Mouse (Mus musculus) large intestine, adult 2 months (tissue): Measurements from ENCODE around the gene Uvrag. TPM values are rescaled to one million over a fixed set of nuclear protein-coding genes. Genes with fewer than 3 reads are reported as not detected.

Source experiments
- DNase-seq: peaks from one replicate; pipeline ENCODE4 v3.0.0-alpha.2; 2012; ENCODE audit warnings: low read depth, low spot score
- WGBS: fragments of 180-500 bp; shearing (Covaris S2); methylation state at CpG from one replicate; pipeline ENCODE4 v1.1.7; 2018; 5-methylcytosine and 5-hydroxymethylcytosine counted together
- polyA plus RNA-seq: library from polyadenylated mRNA; depleted of rRNA; stranded (reverse); fragments of >200 nt; gene quantifications from 2 replicates; pipeline ENCODE4 v1.2.3, GENCODE M21; 2012; rRNA removed

Uvrag gene
- polyA plus RNA-seq, 1 experiment, result 5.0 TPM

- 39% methylated on average over 3 of the region's 3 CpGs for WGBS
- no peak for DNase-seq
Observed at GRCm38 (mm10) chr7:98841802-98842201, 299.1 kb downstream of the Uvrag start.

GRCm38 (mm10) chr7:98840771-98841170 lies 300.2 kb downstream of the Uvrag start:
- WGBS, result 57% methylated on average over 3 of the region's 3 CpGs
- no peak for DNase-seq

- no peak for DNase-seq
- WGBS, result 25% methylated on average over 12 of the region's 12 CpGs
Observed at GRCm38 (mm10) chr7:98839312-98839711, 301.6 kb downstream of the Uvrag start.

- DNase-seq, result no peak
- whole genome bisulfite sequencing, result under 1% methylated on average over 48 of the region's 48 CpGs
Observed at GRCm38 (mm10) chr7:98838729-98839141, 302.2 kb downstream of the Uvrag start.

- under 1% methylated on average over 17 of the region's 17 CpGs for WGBS
- peak; percentile 33 for DNase-seq
Observed at GRCm38 (mm10) chr7:98837901-98838300, 303.0 kb downstream of the Uvrag start.

- DNase-seq, result no peak
- WGBS, result 4% methylated on average over 23 of the region's 23 CpGs
Observed at GRCm38 (mm10) chr7:98836646-98837045, 304.3 kb downstream of the Uvrag start.

GRCm38 (mm10) chr7:98835519-98836441 lies 305.2 kb downstream of the Uvrag start:
- WGBS, result 2% methylated on average over 46 of the region's 46 CpGs
- no peak for DNase-seq

Other genes with a start within 250 kb of the Uvrag start
- 113 and 186 TPM in 2 replicates for gene Dgat2, start 41.6 kb upstream of the Uvrag start, polyA plus RNA-seq
- 244 and 560 TPM in 2 replicates for gene Mogat2, start 97.5 kb upstream of the Uvrag start, polyA plus RNA-seq
- gene Map6, start 126.3 kb upstream of the Uvrag start, polyA plus RNA-seq, result 1.7 and 2.6 TPM in 2 replicates
- 94.4 and 97.4 TPM in 2 replicates for gene Serpinh1, start 212.1 kb upstream of the Uvrag start, polyA plus RNA-seq
- 14.3 and 18.3 TPM in 2 replicates for gene Gdpd5, start 240.3 kb upstream of the Uvrag start, polyA plus RNA-seq